Comparison of ENCODE assay signal across 26 mouse cellular contexts in genomic region chr11:121092606-121093585, GRCm38 (mm10). TPM values are rescaled to one million over a fixed set of nuclear protein-coding genes. Genes with fewer than 3 reads are reported as not detected.
DNase-seq lines count a peak whose midpoint lies in the region; ATAC-seq and TF ChIP-seq lines count a peak whose summit lies in the region.
"Had no signal": no experiment of that assay in that cellular context is flagged by ENCODE, and none has a peak within 500 bp of the region (broad histone marks: within the 10 kb centered on the region; RNA-seq: fewer than 3 reads in every experiment).

No protein-coding gene starts in this region.

- H3K27ac ChIP-seq in intestine, embryonic 16.5 days (ENCODE audit: low read length) = peak overlapping the region; percentile 45
- H3K27ac ChIP-seq in intestine, embryonic 15.5 days = no peak overlapping the region
- H3K27ac ChIP-seq in liver, adult 2 months (replicated peaks; ENCODE audit: insufficient read depth, low read depth, low read length) = no peak overlapping the region
- H3K27ac ChIP-seq in liver, embryonic 12.5 days = no peak overlapping the region
- H3K27ac ChIP-seq in midbrain, embryonic 11.5 days (ENCODE audit: low read depth, low read length) = no peak overlapping the region
- no peak overlapping the region for H3K27ac ChIP-seq in midbrain, embryonic 14.5 days (replicated peaks; ENCODE audit: low read depth, low read length)
- no peak overlapping the region for H3K27ac ChIP-seq in cerebellum, adult 2 months (ENCODE audit: insufficient read depth, low read length)
- no peak overlapping the region for H3K27ac ChIP-seq in thymus, adult 2 months (ENCODE audit: control insufficient read depth, insufficient read depth, low read length)
- H3K27ac ChIP-seq: embryonic facial prominence, embryonic 10.5 days; forebrain, embryonic 13.5 days had no signal

- H3K9me3 ChIP-seq in intestine, embryonic 16.5 days (ENCODE audit: control insufficient read depth, low read length) = no peaks in the 10 kb centered on the region
- H3K9me3 ChIP-seq in intestine, embryonic 15.5 days = no peaks in the 10 kb centered on the region
- H3K9me3 ChIP-seq in liver, embryonic 12.5 days (replicated peaks) = no peaks in the 10 kb centered on the region
- no peaks in the 10 kb centered on the region for H3K9me3 ChIP-seq in midbrain, embryonic 11.5 days (ENCODE audit: control insufficient read depth, low read length)
- H3K9me3 ChIP-seq in midbrain, embryonic 14.5 days (ENCODE audit: control insufficient read depth, low read length) = no peaks in the 10 kb centered on the region
- H3K9me3 ChIP-seq: embryonic facial prominence, embryonic 10.5 days; forebrain, embryonic 13.5 days; heart, embryonic 12.5 days had no signal

- H3K4me2 ChIP-seq in intestine, embryonic 16.5 days (ENCODE audit: low read depth, low read length) = no peak overlapping the region
- no peak overlapping the region for H3K4me2 ChIP-seq in intestine, embryonic 15.5 days (replicated peaks)
- no peak overlapping the region for H3K4me2 ChIP-seq in liver, embryonic 12.5 days
- no peak overlapping the region for H3K4me2 ChIP-seq in midbrain, embryonic 11.5 days
- H3K4me2 ChIP-seq in midbrain, embryonic 14.5 days (ENCODE audit: low read length) = no peak overlapping the region
- H3K4me2 ChIP-seq: forebrain, embryonic 13.5 days; heart, embryonic 12.5 days had no signal

- H3K36me3 ChIP-seq in intestine, embryonic 16.5 days (ENCODE audit: control insufficient read depth, insufficient read depth, low read length) = no peaks in the 10 kb centered on the region
- no peaks in the 10 kb centered on the region for H3K36me3 ChIP-seq in intestine, embryonic 15.5 days
- no peaks in the 10 kb centered on the region for H3K36me3 ChIP-seq in liver, adult 2 months (ENCODE audit: control insufficient read depth, insufficient read depth, low read length)
- H3K36me3 ChIP-seq in liver, embryonic 12.5 days = no peaks in the 10 kb centered on the region
- H3K36me3 ChIP-seq in midbrain, embryonic 11.5 days (ENCODE audit: control insufficient read depth, insufficient read depth, low read length) = no peaks in the 10 kb centered on the region
- H3K36me3 ChIP-seq in midbrain, embryonic 14.5 days (ENCODE audit: control insufficient read depth, insufficient read depth, low read length) = no peaks in the 10 kb centered on the region
- no peaks in the 10 kb centered on the region for H3K36me3 ChIP-seq in thymus, adult 2 months (ENCODE audit: control insufficient read depth, insufficient read depth, low read length)
- H3K36me3 ChIP-seq: embryonic facial prominence, embryonic 10.5 days; heart, embryonic 12.5 days had no signal

- peaks cover 8% of the 10 kb centered on the region; the same call in 1 of the 2 replicates for H3K4me1 ChIP-seq in intestine, embryonic 16.5 days (ENCODE audit: control insufficient read depth, insufficient read depth, low read length)
- no peaks in the 10 kb centered on the region for H3K4me1 ChIP-seq in intestine, embryonic 15.5 days (replicated peaks)
- H3K4me1 ChIP-seq in liver, adult 2 months (ENCODE audit: control insufficient read depth, insufficient read depth, low read length) = no peaks in the 10 kb centered on the region; the same call in 1 of the 2 replicates
- H3K4me1 ChIP-seq in liver, embryonic 12.5 days = 0 out of 2 replicates have a peak, but pooled peaks cover 8% of the 10 kb centered on the region
- no peaks in the 10 kb centered on the region for H3K4me1 ChIP-seq in midbrain, embryonic 11.5 days (ENCODE audit: control insufficient read depth, insufficient read depth, low read length)
- no peaks in the 10 kb centered on the region for H3K4me1 ChIP-seq in midbrain, embryonic 14.5 days (ENCODE audit: control insufficient read depth, insufficient read depth, low read length)
- no peaks in the 10 kb centered on the region for H3K4me1 ChIP-seq in cerebellum, adult 2 months (ENCODE audit: control insufficient read depth, insufficient read depth, low read length)
- H3K4me1 ChIP-seq in thymus, adult 2 months (replicated peaks; ENCODE audit: control insufficient read depth, insufficient read depth, low read length) = no peaks in the 10 kb centered on the region
- H3K4me1 ChIP-seq: embryonic facial prominence, embryonic 10.5 days; forebrain, embryonic 13.5 days had no signal

- no peak overlapping the region for H3K9ac ChIP-seq in intestine, embryonic 16.5 days (ENCODE audit: low read depth, low read length)
- H3K9ac ChIP-seq in intestine, embryonic 15.5 days = no peak overlapping the region
- no peak overlapping the region for H3K9ac ChIP-seq in liver, adult 2 months (ENCODE audit: low read depth, low read length)
- no peak overlapping the region for H3K9ac ChIP-seq in liver, embryonic 12.5 days
- no peak overlapping the region for H3K9ac ChIP-seq in midbrain, embryonic 11.5 days (ENCODE audit: low read length)
- no peak overlapping the region for H3K9ac ChIP-seq in midbrain, embryonic 14.5 days (replicated peaks; ENCODE audit: low read length)
- H3K9ac ChIP-seq: forebrain, embryonic 13.5 days; forebrain, postnatal 0 days; heart, embryonic 12.5 days had no signal

- TF ChIP-seq POLR2A in liver, adult 2 months (IDR thresholded peaks at IDR 0.05; ENCODE audit: extremely low read depth, insufficient read depth, low read length) = no peak
- TF ChIP-seq POLR2A in cerebellum, adult 2 months (IDR thresholded peaks at IDR 0.05; ENCODE audit: borderline replicate concordance, insufficient read depth, low read length) = no peak
- no peak for TF ChIP-seq POLR2A in thymus, adult 2 months (IDR thresholded peaks at IDR 0.05; ENCODE audit: control insufficient read depth, extremely low read depth, insufficient read depth, low read length, poor library complexity)

- 82% methylated on average over 14 of the region's 14 CpGs for WGBS in intestine, embryonic 16.5 days
- 80% methylated on average over 14 of the region's 14 CpGs for whole genome bisulfite sequencing in intestine, embryonic 15.5 days
- WGBS in liver, adult 2 months = 87% methylated on average over 14 of the region's 14 CpGs
- 68% methylated on average over 14 of the region's 14 CpGs for WGBS in liver, embryonic 12.5 days (ENCODE audit: insufficient replicate concordance)
- 90% methylated on average over 14 of the region's 14 CpGs for WGBS in midbrain, embryonic 11.5 days
- 91% methylated on average over 14 of the region's 14 CpGs for WGBS in midbrain, embryonic 14.5 days
- WGBS in cerebellum, adult 2 months = 93% methylated on average over 14 of the region's 14 CpGs
- WGBS in thymus, adult 2 months = 74% methylated on average over 14 of the region's 14 CpGs

- H3K79me2 ChIP-seq in liver, adult 2 months (ENCODE audit: control insufficient read depth, insufficient read depth, low read length) = no peaks in the 10 kb centered on the region

- no peak for TF ChIP-seq CTCF in liver, adult 2 months (IDR thresholded peaks at IDR 0.05; ENCODE audit: low read depth, low read length)
- TF ChIP-seq CTCF in cerebellum, adult 2 months (IDR thresholded peaks at IDR 0.05; ENCODE audit: borderline replicate concordance, insufficient read depth, low read depth, low read length) = no peak
- no peak for TF ChIP-seq CTCF in thymus, adult 2 months (IDR thresholded peaks at IDR 0.05; ENCODE audit: borderline replicate concordance, control insufficient read depth, extremely low read depth, insufficient read depth, low read length, poor library complexity)

- DNase-seq in liver, adult 2 months (ENCODE audit: extremely low read depth, low read depth, low spot score) = peak; percentile 69
- peak; percentile 72 for DNase-seq in midbrain, embryonic 11.5 days (ENCODE audit: low spot score, missing footprints)
- DNase-seq in midbrain, embryonic 14.5 days = no peak
- DNase-seq in cerebellum, adult 2 months = no peak
- no peak for DNase-seq in thymus, adult 2 months
- DNase-seq: adrenal gland, adult 2 months; adrenal gland, postnatal 25 days; cerebellum, adult 18-20 months; cerebellum, postnatal 10 days; forebrain, postnatal 0 days; gastrocnemius, postnatal 14 days; heart, postnatal 36 days had no signal

- H3K4me3 ChIP-seq in intestine, embryonic 16.5 days (ENCODE audit: low read length) = no peak overlapping the region
- no peak overlapping the region for H3K4me3 ChIP-seq in intestine, embryonic 15.5 days (replicated peaks)
- H3K4me3 ChIP-seq in liver, adult 2 months (ENCODE audit: insufficient read depth, low read depth, low read length) = no peak overlapping the region
- H3K4me3 ChIP-seq in liver, embryonic 12.5 days = no peak overlapping the region
- H3K4me3 ChIP-seq in midbrain, embryonic 11.5 days (ENCODE audit: low read depth, low read length) = no peak overlapping the region
- no peak overlapping the region for H3K4me3 ChIP-seq in midbrain, embryonic 14.5 days (replicated peaks; ENCODE audit: low read depth, low read length)
- no peak overlapping the region for H3K4me3 ChIP-seq in cerebellum, adult 2 months (replicated peaks; ENCODE audit: insufficient read depth, low read depth, low read length)
- no peak overlapping the region for H3K4me3 ChIP-seq in thymus, adult 2 months (ENCODE audit: control insufficient read depth, insufficient read depth, low read length)
- H3K4me3 ChIP-seq: embryonic facial prominence, embryonic 10.5 days; forebrain, embryonic 13.5 days; heart, embryonic 12.5 days had no signal

- 0 out of 2 replicates have a peak, but pooled peaks have one; percentile 7 for ATAC-seq in intestine, embryonic 16.5 days
- no peak for ATAC-seq in intestine, embryonic 15.5 days
- ATAC-seq in liver, embryonic 12.5 days = no peak
- no peak for ATAC-seq in midbrain, embryonic 11.5 days (ENCODE audit: low FRiP score)
- ATAC-seq in midbrain, embryonic 14.5 days (ENCODE audit: low FRiP score, low TSS enrichment) = no peak
- ATAC-seq: activated CD4-positive, CD25-positive, alpha-beta regulatory T cell, adult 4 months; forebrain, embryonic 13.5 days; forebrain, postnatal 0 days; Patski had no signal

- no peaks in the 10 kb centered on the region for H3K27me3 ChIP-seq in intestine, embryonic 16.5 days (replicated peaks; ENCODE audit: control insufficient read depth, insufficient read depth, low read length)
- no peaks in the 10 kb centered on the region for H3K27me3 ChIP-seq in intestine, embryonic 15.5 days (replicated peaks)
- no peaks in the 10 kb centered on the region for H3K27me3 ChIP-seq in liver, adult 2 months (ENCODE audit: control insufficient read depth, insufficient read depth, low read length)
- no peaks in the 10 kb centered on the region; the same call in 1 of the 2 replicates for H3K27me3 ChIP-seq in liver, embryonic 12.5 days (replicated peaks)
- no peaks in the 10 kb centered on the region for H3K27me3 ChIP-seq in midbrain, embryonic 11.5 days (ENCODE audit: control insufficient read depth, insufficient read depth, low read length)
- H3K27me3 ChIP-seq in midbrain, embryonic 14.5 days (ENCODE audit: control insufficient read depth, insufficient read depth, low read length) = no peaks in the 10 kb centered on the region
- H3K27me3 ChIP-seq in cerebellum, adult 2 months (ENCODE audit: control insufficient read depth, insufficient read depth, low read length) = no peaks in the 10 kb centered on the region
- no peaks in the 10 kb centered on the region for H3K27me3 ChIP-seq in thymus, adult 2 months (ENCODE audit: control insufficient read depth, insufficient read depth, low read length)
- H3K27me3 ChIP-seq: CH12.LX; forebrain, embryonic 13.5 days; heart, embryonic 12.5 days; Patski had no signal

RNA-seq across cellular contexts. Expression of gene Sectm1a, which starts 11.9 kb away (rescaled TPM):
- polyA plus RNA-seq in intestine, embryonic 16.5 days (2015; fragmentation: Nextera tagmentation; extraction: Ambion mirVana) = 7.0 and 10.4 TPM in 2 replicates
- 3.0 and 5.1 TPM in 2 replicates for polyA plus RNA-seq in intestine, embryonic 15.5 days (2015; fragmentation: Nextera tagmentation; extraction: Ambion mirVana)
- 0.55 and 0.67 TPM in 2 replicates for total RNA-seq in liver, adult 2 months (2014; rRNA removed)
- polyA plus RNA-seq in liver, adult 2 months (2012; rRNA removed) = 0.76 and 0.81 TPM in 2 replicates
- 0.37 and 0.43 TPM in 2 replicates for polyA plus RNA-seq in liver, embryonic 12.5 days (2016; fragmentation: Nextera tagmentation; extraction: Ambion mirVana)
- not detected in 2 replicates for polyA plus RNA-seq in midbrain, embryonic 11.5 days (2014; fragmentation: Nextera tagmentation; extraction: Ambion mirVana)
- not detected in 2 replicates for polyA plus RNA-seq in midbrain, embryonic 14.5 days (2014; fragmentation: Nextera tagmentation; extraction: Ambion mirVana)
- polyA plus RNA-seq in cerebellum, adult 2 months (2012; rRNA removed) = not detected in 2 replicates
- 2.4 and 2.7 TPM in 2 replicates for polyA plus RNA-seq in thymus, adult 2 months (2012; rRNA removed)
- total RNA-seq: adrenal gland, adult 2 months; adrenal gland, postnatal 25 days; forebrain, postnatal 0 days; gastrocnemius, postnatal 14 days; heart, adult 8-10 months; heart, postnatal 36 days had no signal
- polyA plus RNA-seq: activated CD4-positive, CD25-positive, alpha-beta regulatory T cell, adult 4 months; embryonic facial prominence, embryonic 10.5 days; forebrain, embryonic 13.5 days; forebrain, postnatal 0 days; heart, embryonic 12.5 days; hindbrain, embryonic 11.5 days had no signal

RNA-seq across cellular contexts. Expression of gene Tex19.2, which starts 25.6 kb away (rescaled TPM):
- not detected in 2 replicates for polyA plus RNA-seq in intestine, embryonic 16.5 days (2015; fragmentation: Nextera tagmentation; extraction: Ambion mirVana)
- polyA plus RNA-seq in intestine, embryonic 15.5 days (2015; fragmentation: Nextera tagmentation; extraction: Ambion mirVana) = not detected in 2 replicates
- not detected in 2 replicates for total RNA-seq in liver, adult 2 months (2014; rRNA removed)
- polyA plus RNA-seq in liver, adult 2 months (2012; rRNA removed) = not detected in 2 replicates
- polyA plus RNA-seq in liver, embryonic 12.5 days (2016; fragmentation: Nextera tagmentation; extraction: Ambion mirVana) = 0.17 and 0.20 TPM in 2 replicates
- polyA plus RNA-seq in midbrain, embryonic 11.5 days (2014; fragmentation: Nextera tagmentation; extraction: Ambion mirVana) = not detected in 2 replicates
- not detected in 2 replicates for polyA plus RNA-seq in midbrain, embryonic 14.5 days (2014; fragmentation: Nextera tagmentation; extraction: Ambion mirVana)
- polyA plus RNA-seq in cerebellum, adult 2 months (2012; rRNA removed) = not detected in 2 replicates
- 0.04 and 0.08 TPM in 2 replicates for polyA plus RNA-seq in thymus, adult 2 months (2012; rRNA removed)
- total RNA-seq: adrenal gland, adult 2 months; adrenal gland, postnatal 25 days; forebrain, postnatal 0 days; gastrocnemius, adult 18-20 months; gastrocnemius, postnatal 14 days; heart, adult 8-10 months; heart, postnatal 36 days had no signal
- polyA plus RNA-seq: activated CD4-positive, CD25-positive, alpha-beta regulatory T cell, adult 4 months; adrenal gland, adult 2 months; embryonic facial prominence, embryonic 10.5 days; embryonic facial prominence, embryonic 14.5 days; forebrain, embryonic 13.5 days; forebrain, postnatal 0 days; heart, embryonic 12.5 days; heart, embryonic 16.5 days; hindbrain, embryonic 11.5 days; Patski had no signal

RNA-seq across cellular contexts. Expression of gene Sectm1b, which starts 29.5 kb away (rescaled TPM):
- 0.93 and 2.6 TPM in 2 replicates for polyA plus RNA-seq in intestine, embryonic 16.5 days (2015; fragmentation: Nextera tagmentation; extraction: Ambion mirVana)
- polyA plus RNA-seq in intestine, embryonic 15.5 days (2015; fragmentation: Nextera tagmentation; extraction: Ambion mirVana) = 0.73 and 0.93 TPM in 2 replicates
- not detected in 2 replicates for total RNA-seq in liver, adult 2 months (2014; rRNA removed)
- polyA plus RNA-seq in liver, adult 2 months (2012; rRNA removed) = 0.11 and 0.18 TPM in 2 replicates
- 0.14 TPM in 1 of 2 replicates, not detected in the other for polyA plus RNA-seq in liver, embryonic 12.5 days (2016; fragmentation: Nextera tagmentation; extraction: Ambion mirVana)
- polyA plus RNA-seq in midbrain, embryonic 11.5 days (2014; fragmentation: Nextera tagmentation; extraction: Ambion mirVana) = not detected in 2 replicates
- polyA plus RNA-seq in midbrain, embryonic 14.5 days (2014; fragmentation: Nextera tagmentation; extraction: Ambion mirVana) = not detected in 2 replicates
- not detected in 2 replicates for polyA plus RNA-seq in cerebellum, adult 2 months (2012; rRNA removed)
- polyA plus RNA-seq in thymus, adult 2 months (2012; rRNA removed) = 0.97 and 1.2 TPM in 2 replicates
- total RNA-seq: adrenal gland, adult 2 months; adrenal gland, postnatal 25 days; CH12.LX; forebrain, postnatal 0 days; gastrocnemius, adult 18-20 months; gastrocnemius, postnatal 14 days; heart, adult 8-10 months; heart, postnatal 36 days had no signal
- polyA plus RNA-seq: activated CD4-positive, CD25-positive, alpha-beta regulatory T cell, adult 4 months; adrenal gland, adult 2 months; embryonic facial prominence, embryonic 10.5 days; forebrain, embryonic 13.5 days; forebrain, postnatal 0 days; heart, embryonic 12.5 days; hindbrain, embryonic 11.5 days had no signal

RNA-seq across cellular contexts. Expression of gene Tex19.1, which starts 53.0 kb away (rescaled TPM):
- not detected in 2 replicates for polyA plus RNA-seq in intestine, embryonic 16.5 days (2015; fragmentation: Nextera tagmentation; extraction: Ambion mirVana)
- not detected in 2 replicates for polyA plus RNA-seq in intestine, embryonic 15.5 days (2015; fragmentation: Nextera tagmentation; extraction: Ambion mirVana)
- not detected in 2 replicates for total RNA-seq in liver, adult 2 months (2014; rRNA removed)
- not detected in 2 replicates for polyA plus RNA-seq in liver, adult 2 months (2012; rRNA removed)
- polyA plus RNA-seq in liver, embryonic 12.5 days (2016; fragmentation: Nextera tagmentation; extraction: Ambion mirVana) = 0.31 and 0.44 TPM in 2 replicates
- polyA plus RNA-seq in midbrain, embryonic 11.5 days (2014; fragmentation: Nextera tagmentation; extraction: Ambion mirVana) = 0.08 TPM in 1 of 2 replicates, not detected in the other
- polyA plus RNA-seq in midbrain, embryonic 14.5 days (2014; fragmentation: Nextera tagmentation; extraction: Ambion mirVana) = not detected in 2 replicates
- polyA plus RNA-seq in cerebellum, adult 2 months (2012; rRNA removed) = 0.11 TPM in 1 of 2 replicates, not detected in the other
- 0.08 TPM in 1 of 2 replicates, not detected in the other for polyA plus RNA-seq in thymus, adult 2 months (2012; rRNA removed)
- total RNA-seq: adrenal gland, adult 2 months; adrenal gland, postnatal 25 days; forebrain, postnatal 0 days; gastrocnemius, adult 18-20 months; gastrocnemius, postnatal 14 days; heart, adult 8-10 months; heart, postnatal 36 days had no signal
- polyA plus RNA-seq: activated CD4-positive, CD25-positive, alpha-beta regulatory T cell, adult 4 months; embryonic facial prominence, embryonic 10.5 days; embryonic facial prominence, embryonic 14.5 days; forebrain, embryonic 13.5 days; forebrain, postnatal 0 days; heart, embryonic 16.5 days; hindbrain, embryonic 11.5 days; Patski had no signal

RNA-seq across cellular contexts. Expression of gene Cd7, which starts 53.7 kb away (rescaled TPM):
- polyA plus RNA-seq in intestine, embryonic 16.5 days (2015; fragmentation: Nextera tagmentation; extraction: Ambion mirVana) = 6.7 and 7.9 TPM in 2 replicates
- polyA plus RNA-seq in intestine, embryonic 15.5 days (2015; fragmentation: Nextera tagmentation; extraction: Ambion mirVana) = 5.6 and 6.1 TPM in 2 replicates
- total RNA-seq in liver, adult 2 months (2014; rRNA removed) = 0.20 and 0.55 TPM in 2 replicates
- polyA plus RNA-seq in liver, adult 2 months (2012; rRNA removed) = 1.5 and 3.4 TPM in 2 replicates
- 0.33 and 0.54 TPM in 2 replicates for polyA plus RNA-seq in liver, embryonic 12.5 days (2016; fragmentation: Nextera tagmentation; extraction: Ambion mirVana)
- not detected in 2 replicates for polyA plus RNA-seq in midbrain, embryonic 11.5 days (2014; fragmentation: Nextera tagmentation; extraction: Ambion mirVana)
- not detected in 2 replicates for polyA plus RNA-seq in midbrain, embryonic 14.5 days (2014; fragmentation: Nextera tagmentation; extraction: Ambion mirVana)
- polyA plus RNA-seq in cerebellum, adult 2 months (2012; rRNA removed) = 0.11 and 0.19 TPM in 2 replicates
- polyA plus RNA-seq in thymus, adult 2 months (2012; rRNA removed) = 39.2 and 55.2 TPM in 2 replicates
- total RNA-seq: adrenal gland, postnatal 25 days; forebrain, postnatal 0 days; gastrocnemius, adult 18-20 months; gastrocnemius, postnatal 14 days had no signal
- polyA plus RNA-seq: embryonic facial prominence, embryonic 10.5 days; forebrain, embryonic 13.5 days; forebrain, postnatal 0 days; heart, embryonic 12.5 days; hindbrain, embryonic 11.5 days; Patski had no signal

Comparison
In these comparisons a context has a peak if more than half of its experiments do, and no peak if none do; other contexts are left out.
1. DNase-seq: peak in liver, adult 2 months (single experiment) and midbrain, embryonic 11.5 days (single experiment); none in midbrain, embryonic 14.5 days (single experiment), cerebellum, adult 2 months (0 of 2) and thymus, adult 2 months (single experiment).